17 mouse cellular contexts compared by ENCODE assay signal in the genomic region with DNA sequence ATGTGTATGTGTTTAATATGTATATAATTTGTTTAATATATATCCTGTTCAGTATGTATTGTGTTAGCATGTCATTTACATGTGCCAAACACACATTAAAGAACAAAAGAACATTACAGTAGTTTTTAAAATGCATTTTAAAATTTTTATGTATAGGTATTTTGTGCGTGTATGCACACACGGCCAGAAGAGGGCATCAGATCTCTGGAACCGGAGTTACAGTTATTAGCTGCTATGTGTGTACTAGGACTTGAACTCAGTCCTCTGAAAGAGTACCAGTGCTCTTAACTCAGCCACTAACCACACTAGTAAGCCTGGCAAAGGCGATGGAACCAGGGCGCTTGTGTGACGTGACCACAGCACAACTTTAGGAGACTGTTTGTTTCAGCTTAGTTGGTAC. TPM values are rescaled to one million over a fixed set of nuclear protein-coding genes. Genes with fewer than 3 reads are reported as not detected.
DNase-seq lines count a peak whose midpoint lies in the region; ATAC-seq and TF ChIP-seq lines count a peak whose summit lies in the region.
"Had no signal": no experiment of that assay in that cellular context is flagged by ENCODE, and none has a peak within 500 bp of the region (broad histone marks: within the 10 kb centered on the region; RNA-seq: fewer than 3 reads in every experiment).

No protein-coding gene starts in this region.

- ATAC-seq in lung, postnatal 0 days = no peak
- ATAC-seq in neutrophil, adult 5-6 weeks (ENCODE audit: extremely low read depth, insufficient number of reproducible peaks, low FRiP score, poor library complexity, severe bottlenecking) = 0 out of 2 replicates have a peak, but pooled peaks have one; percentile 37
- ATAC-seq in neural tube, embryonic 15.5 days (ENCODE audit: low FRiP score) = no peak
- ATAC-seq: forebrain, embryonic 14.5 days; midbrain, embryonic 15.5 days had no signal

- H3K9me3 ChIP-seq in lung, postnatal 0 days (ENCODE audit: low read length) = no peaks in the 10 kb centered on the region
- H3K9me3 ChIP-seq in neural tube, embryonic 15.5 days (replicated peaks) = no peaks in the 10 kb centered on the region
- H3K9me3 ChIP-seq in limb, embryonic 10.5 days (replicated peaks) = no peaks in the 10 kb centered on the region
- H3K9me3 ChIP-seq: embryonic facial prominence, embryonic 15.5 days; heart, embryonic 13.5 days; hindbrain, embryonic 13.5 days; limb, embryonic 12.5 days; midbrain, embryonic 15.5 days had no signal

- H3K4me3 ChIP-seq in heart, adult 2 months = no peak overlapping the region
- no peak overlapping the region for H3K4me3 ChIP-seq in lung, postnatal 0 days (ENCODE audit: low read depth, low read length)
- H3K4me3 ChIP-seq in neural tube, embryonic 15.5 days (replicated peaks) = no peak overlapping the region
- H3K4me3 ChIP-seq in limb, embryonic 10.5 days = no peak overlapping the region
- H3K4me3 ChIP-seq: embryonic facial prominence, embryonic 15.5 days; heart, embryonic 13.5 days; hindbrain, embryonic 13.5 days; limb, embryonic 12.5 days; midbrain, embryonic 15.5 days had no signal

- H3K27me3 ChIP-seq in heart, adult 2 months (ENCODE audit: control insufficient read depth, insufficient read depth, low read length) = no peaks in the 10 kb centered on the region
- no peaks in the 10 kb centered on the region for H3K27me3 ChIP-seq in lung, postnatal 0 days (replicated peaks; ENCODE audit: insufficient read depth, low read length)
- no peaks in the 10 kb centered on the region for H3K27me3 ChIP-seq in neural tube, embryonic 15.5 days (replicated peaks)
- no peaks in the 10 kb centered on the region for H3K27me3 ChIP-seq in limb, embryonic 10.5 days (ENCODE audit: low read depth, poor library complexity, severe bottlenecking)
- H3K27me3 ChIP-seq: embryonic facial prominence, embryonic 15.5 days; heart, embryonic 13.5 days; hindbrain, embryonic 13.5 days; limb, embryonic 12.5 days; midbrain, embryonic 15.5 days had no signal

- H3K9ac ChIP-seq in heart, adult 2 months (ENCODE audit: low read depth, low read length) = no peak overlapping the region
- no peak overlapping the region for H3K9ac ChIP-seq in lung, postnatal 0 days (replicated peaks; ENCODE audit: low read depth)
- H3K9ac ChIP-seq in neural tube, embryonic 15.5 days (replicated peaks) = no peak overlapping the region
- H3K9ac ChIP-seq: embryonic facial prominence, embryonic 15.5 days; heart, embryonic 13.5 days; hindbrain, embryonic 13.5 days; limb, embryonic 12.5 days; midbrain, embryonic 15.5 days had no signal

- H3K4me2 ChIP-seq in lung, postnatal 0 days (replicated peaks; ENCODE audit: low read depth, low read length) = no peak overlapping the region
- no peak overlapping the region for H3K4me2 ChIP-seq in neural tube, embryonic 15.5 days
- H3K4me2 ChIP-seq: hindbrain, embryonic 13.5 days; midbrain, embryonic 15.5 days had no signal

- intact Hi-C loops in heart, adult 2 months (cut with DNase I) = no loop called here
- intact Hi-C loops in heart, postnatal 25 days (cut with DNase I) = no loop called here

- 0 out of 2 replicates have a peak, but pooled peaks cover 3% of the 10 kb centered on the region for H3K36me3 ChIP-seq in heart, adult 2 months (ENCODE audit: control insufficient read depth, insufficient read depth, low read length)
- 0 out of 2 replicates have a peak, but pooled peaks cover 4% of the 10 kb centered on the region for H3K36me3 ChIP-seq in lung, postnatal 0 days (ENCODE audit: insufficient read depth, low read length)
- peaks cover 3% of the 10 kb centered on the region; the same call in 1 of the 2 replicates for H3K36me3 ChIP-seq in neural tube, embryonic 15.5 days
- H3K36me3 ChIP-seq in limb, embryonic 10.5 days = peaks cover 13% of the 10 kb centered on the region
- H3K36me3 ChIP-seq: embryonic facial prominence, embryonic 15.5 days; midbrain, embryonic 15.5 days had no signal

- 84% methylated on average over 6 of the region's 6 CpGs for WGBS in heart, adult 2 months
- 76% methylated on average over 6 of the region's 6 CpGs for WGBS in lung, postnatal 0 days
- 85% methylated on average over 6 of the region's 6 CpGs for WGBS in neural tube, embryonic 15.5 days
- 87% methylated on average over 6 of the region's 6 CpGs for WGBS in limb, embryonic 10.5 days

- H3K79me2 ChIP-seq in heart, adult 2 months (replicated peaks; ENCODE audit: control insufficient read depth, insufficient read depth, low read length) = no peaks in the 10 kb centered on the region

- peak; percentile 49 for TF ChIP-seq CTCF in heart, adult 2 months (IDR thresholded peaks at IDR 0.05)
- peak; percentile 40 for TF ChIP-seq CTCF in lung, postnatal 0 days (IDR thresholded peaks at IDR 0.05)

- no peak overlapping the region for H3K27ac ChIP-seq in heart, adult 2 months
- no peak overlapping the region for H3K27ac ChIP-seq in lung, postnatal 0 days (ENCODE audit: low read length)
- H3K27ac ChIP-seq in neural tube, embryonic 15.5 days (replicated peaks) = no peak overlapping the region
- no peak overlapping the region for H3K27ac ChIP-seq in limb, embryonic 10.5 days
- H3K27ac ChIP-seq: hindbrain, embryonic 13.5 days; limb, embryonic 12.5 days; midbrain, embryonic 15.5 days had no signal

- H3K4me1 ChIP-seq in heart, adult 2 months (ENCODE audit: control insufficient read depth, insufficient read depth, low read length) = peaks cover 3% of the 10 kb centered on the region
- H3K4me1 ChIP-seq in lung, postnatal 0 days (ENCODE audit: insufficient read depth, low read depth, low read length) = peaks cover 11% of the 10 kb centered on the region; the same call in 1 of the 2 replicates
- H3K4me1 ChIP-seq in neural tube, embryonic 15.5 days = peaks cover 24% of the 10 kb centered on the region
- peaks cover 40% of the 10 kb centered on the region for H3K4me1 ChIP-seq in limb, embryonic 10.5 days

- TF ChIP-seq EP300 in heart, adult 2 months (IDR thresholded peaks at IDR 0.05; ENCODE audit: insufficient read depth, low read depth, low read length) = no peak
- no peak for TF ChIP-seq EP300 in lung, postnatal 0 days (IDR thresholded peaks at IDR 0.05)

- no peak for TF ChIP-seq POLR2A in heart, adult 2 months (IDR thresholded peaks at IDR 0.05; ENCODE audit: insufficient read depth, low read depth, low read length)

- DNase-seq in heart, adult 2 months = no peak
- DNase-seq in heart, postnatal 25 days (ENCODE audit: low spot score) = no peak
- no peak for DNase-seq in lung, postnatal 0 days (ENCODE audit: low spot score)
- no peak for DNase-seq in lung, adult 18-20 months
- peak; percentile 18 for DNase-seq in MEL-GATA-1-ER (ENCODE audit: extremely low read depth, low read depth)
- DNase-seq in limb, embryonic 10.5 days (ENCODE audit: low spot score) = no peak
- DNase-seq: adrenal gland, postnatal 25 days; gastrocnemius, postnatal 14 days; right cerebral cortex, postnatal 25 days had no signal

RNA-seq across cellular contexts. Expression of a gene that starts 1.2 kb away (rescaled TPM):
- 10 to 100 TPM; 12.5 to 16.1 TPM for total RNA-seq in heart, adult 2 months (2021)
- polyA plus RNA-seq in heart, adult 2 months (2012; rRNA removed) = 8.7 and 13.5 TPM in 2 replicates
- 10 to 100 TPM; 13.3 to 14.8 TPM for total RNA-seq in heart, postnatal 25 days (2021)
- polyA plus RNA-seq in lung, postnatal 0 days (2015; fragmentation: Nextera tagmentation; extraction: Ambion mirVana) = 15.3 and 15.5 TPM in 2 replicates
- 6.4 and 10.9 TPM in 2 replicates for total RNA-seq in neutrophil, adult 5-6 weeks (2017)
- 13.3 and 13.5 TPM in 2 replicates for polyA plus RNA-seq in neural tube, embryonic 15.5 days (2015; fragmentation: Nextera tagmentation; extraction: Ambion mirVana)
- 20.8 and 22.0 TPM in 2 replicates for polyA plus RNA-seq in limb, embryonic 10.5 days (2016; fragmentation: Nextera tagmentation; extraction: Ambion mirVana)

RNA-seq across cellular contexts. Expression of a gene that starts 28.8 kb away (rescaled TPM):
- total RNA-seq in heart, adult 2 months (2021) = 10 to 100 TPM; 35.7 to 43.6 TPM
- 2.7 and 4.8 TPM in 2 replicates for polyA plus RNA-seq in heart, adult 2 months (2012; rRNA removed)
- total RNA-seq in heart, postnatal 25 days (2021) = 10 to 100 TPM; 33.3 to 36.4 TPM
- 51.0 and 53.9 TPM in 2 replicates for polyA plus RNA-seq in lung, postnatal 0 days (2015; fragmentation: Nextera tagmentation; extraction: Ambion mirVana)
- total RNA-seq in neutrophil, adult 5-6 weeks (2017) = 143 and 177 TPM in 2 replicates
- polyA plus RNA-seq in neural tube, embryonic 15.5 days (2015; fragmentation: Nextera tagmentation; extraction: Ambion mirVana) = 37.5 and 37.8 TPM in 2 replicates
- 20.9 and 27.8 TPM in 2 replicates for polyA plus RNA-seq in limb, embryonic 10.5 days (2016; fragmentation: Nextera tagmentation; extraction: Ambion mirVana)

RNA-seq across cellular contexts. Expression of a gene that starts 55.3 kb away (rescaled TPM):
- 10 to 100 TPM; 55.2 to 59.3 TPM for total RNA-seq in heart, adult 2 months (2021)
- polyA plus RNA-seq in heart, adult 2 months (2012; rRNA removed) = 20.0 and 46.9 TPM in 2 replicates
- 10 to 100 TPM; 63.0 to 64.0 TPM for total RNA-seq in heart, postnatal 25 days (2021)
- 35.8 and 43.2 TPM in 2 replicates for polyA plus RNA-seq in lung, postnatal 0 days (2015; fragmentation: Nextera tagmentation; extraction: Ambion mirVana)
- 60.4 and 68.9 TPM in 2 replicates for total RNA-seq in neutrophil, adult 5-6 weeks (2017)
- polyA plus RNA-seq in neural tube, embryonic 15.5 days (2015; fragmentation: Nextera tagmentation; extraction: Ambion mirVana) = 82.6 and 84.8 TPM in 2 replicates
- 85.0 and 96.2 TPM in 2 replicates for polyA plus RNA-seq in limb, embryonic 10.5 days (2016; fragmentation: Nextera tagmentation; extraction: Ambion mirVana)
